Mouse (Mus musculus) testis, postnatal 14 days (tissue): ENCODE measurements around the gene Tmem192.
A peak's percentile ranks its signal among the peaks of the same experiment; 100 is the strongest.

Experiments used
- DNase-seq: peaks from one replicate; pipeline ENCODE4 v3.0.0; 2021; ENCODE audit warnings: low spot score

Tmem192 gene

GRCm38 (mm10) chr8:64946820-64947697 is at the start of gene Tmem192:
Tmem192 (plus strand) TSS chr8:64947185.
- peak; percentile 93 for DNase-seq

- no peak for DNase-seq
These were observed 48.3 kb upstream of the Tmem192 start for GRCm38 (mm10) chr8:64898710-64899109.

- no peak for DNase-seq
These were observed 46.3 kb upstream of the Tmem192 start for GRCm38 (mm10) chr8:64900645-64901044.

DNA sequence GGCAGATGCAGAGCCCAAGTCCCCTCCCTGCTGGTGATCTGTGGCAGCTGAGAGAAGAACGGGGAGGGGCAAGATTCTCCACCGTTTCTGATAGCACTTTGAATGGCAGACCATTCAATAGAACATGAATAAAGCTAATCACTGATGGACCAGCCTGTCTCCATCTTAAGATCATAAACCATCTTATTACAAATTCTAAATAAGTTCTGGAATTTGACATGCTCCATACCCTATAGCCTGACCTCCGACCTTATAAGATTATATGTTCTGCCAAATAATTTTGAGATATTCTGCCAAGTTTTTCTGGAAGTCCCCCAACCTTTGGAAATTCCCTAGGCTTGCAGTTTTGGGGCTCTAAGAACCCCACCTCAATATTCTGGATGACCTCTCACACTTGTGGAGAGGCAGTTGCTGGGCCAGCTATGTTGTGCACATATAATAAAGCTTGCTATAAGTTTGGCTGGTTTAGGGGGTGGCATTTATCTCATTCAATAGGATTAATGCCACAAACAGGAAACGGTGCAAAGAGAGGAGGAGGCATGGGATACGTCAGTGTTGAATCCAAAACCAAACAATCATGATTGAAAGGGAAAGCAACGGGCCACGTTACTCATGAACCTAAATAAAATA is 45.3 kb upstream of the Tmem192 start:
- DNase-seq: no peak

GRCm38 (mm10) chr8:64902191-64902590 is 44.8 kb upstream of the Tmem192 start:
- no peak for DNase-seq

DNA sequence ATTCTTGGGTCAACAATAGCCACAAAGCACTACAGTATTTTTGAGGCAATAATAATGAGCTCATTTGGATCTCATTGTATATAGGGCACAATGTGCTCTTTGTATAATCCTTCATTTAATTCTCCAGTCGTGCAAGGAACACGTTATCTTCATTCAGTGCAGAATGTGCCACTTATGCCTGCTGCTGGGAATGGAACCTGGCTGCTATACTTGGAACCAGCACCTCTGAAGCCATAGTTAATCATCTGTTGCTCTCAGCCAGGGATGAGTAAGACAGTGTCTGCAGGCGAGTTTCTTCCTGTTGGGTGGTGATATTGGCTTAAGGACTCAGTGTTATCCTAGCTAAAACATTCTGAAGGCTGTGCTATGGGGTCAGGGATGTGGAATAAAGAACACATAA is 43.2 kb upstream of the Tmem192 start:
- DNase-seq: peak; percentile 12

DNA sequence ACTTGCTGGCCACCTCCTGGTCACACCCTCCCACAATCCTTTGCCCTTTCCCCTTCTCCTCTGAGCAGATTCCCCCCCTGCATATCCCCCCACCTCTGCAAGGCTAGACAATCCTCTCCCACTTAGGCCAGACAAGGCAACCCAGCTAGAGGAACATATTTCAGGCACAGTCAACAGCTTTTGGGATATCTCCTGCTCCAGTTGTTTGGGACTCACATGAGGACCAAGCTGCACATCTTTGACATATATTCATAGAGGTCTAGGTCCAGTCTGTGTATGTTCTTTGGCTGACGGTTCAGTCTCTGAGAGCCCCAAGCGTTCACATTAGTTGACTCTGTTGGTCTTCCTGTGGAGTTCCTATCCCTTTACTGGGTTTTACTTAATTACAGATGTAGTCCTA is 37.0 kb upstream of the Tmem192 start:
- no peak for DNase-seq

- no peak for DNase-seq
These were observed 30.2 kb upstream of the Tmem192 start for GRCm38 (mm10) chr8:64916793-64917192.

- no peak for DNase-seq
These were observed 23.7 kb upstream of the Tmem192 start for GRCm38 (mm10) chr8:64923329-64923728.

- DNase-seq: no peak
These were observed 21.2 kb upstream of the Tmem192 start for GRCm38 (mm10) chr8:64925762-64926161.

DNA sequence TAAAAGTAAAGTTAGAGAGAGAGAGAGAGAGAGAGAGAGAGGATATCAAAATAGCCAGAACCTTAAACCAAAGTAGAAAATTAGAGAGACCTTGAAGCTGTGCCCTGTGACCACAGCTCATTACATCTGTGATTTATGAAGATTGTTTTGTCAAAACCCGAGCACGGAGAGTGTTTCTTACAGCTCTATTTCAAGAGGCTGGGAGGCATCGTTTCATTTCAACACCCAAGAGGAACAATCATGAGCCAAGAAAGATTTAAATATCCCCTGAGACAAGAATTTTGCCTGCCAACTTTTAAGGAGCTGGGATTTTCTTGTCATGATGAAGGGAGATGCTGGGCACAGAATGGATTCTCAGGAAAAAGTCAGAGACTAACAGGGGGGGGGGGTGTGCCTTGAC is 20.6 kb upstream of the Tmem192 start:
- DNase-seq: no peak

- no peak for DNase-seq
These were observed 18.0 kb upstream of the Tmem192 start for GRCm38 (mm10) chr8:64928938-64929337.

- no peak for DNase-seq
These were observed 12.0 kb upstream of the Tmem192 start for GRCm38 (mm10) chr8:64934997-64935396.

DNA sequence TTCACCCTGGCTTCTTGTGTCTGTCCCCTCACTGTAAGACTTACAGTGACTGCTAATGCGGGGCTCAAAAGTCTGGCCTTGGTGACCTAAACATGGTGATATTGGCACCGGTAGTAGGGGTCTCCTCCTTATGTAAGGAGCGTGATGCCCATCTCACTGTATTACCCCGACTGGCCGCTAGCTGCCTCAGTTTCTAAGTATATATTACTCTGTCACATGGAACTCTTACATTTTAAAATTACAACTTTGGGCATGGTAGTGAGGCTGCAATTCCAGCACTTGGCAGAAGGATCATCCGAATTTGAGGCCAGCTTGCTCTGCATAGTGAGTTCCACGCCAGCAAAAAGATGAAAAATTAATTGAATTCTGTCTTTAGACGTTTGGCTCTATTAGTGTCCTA is 6.0 kb upstream of the Tmem192 start:
- DNase-seq: no peak

DNA sequence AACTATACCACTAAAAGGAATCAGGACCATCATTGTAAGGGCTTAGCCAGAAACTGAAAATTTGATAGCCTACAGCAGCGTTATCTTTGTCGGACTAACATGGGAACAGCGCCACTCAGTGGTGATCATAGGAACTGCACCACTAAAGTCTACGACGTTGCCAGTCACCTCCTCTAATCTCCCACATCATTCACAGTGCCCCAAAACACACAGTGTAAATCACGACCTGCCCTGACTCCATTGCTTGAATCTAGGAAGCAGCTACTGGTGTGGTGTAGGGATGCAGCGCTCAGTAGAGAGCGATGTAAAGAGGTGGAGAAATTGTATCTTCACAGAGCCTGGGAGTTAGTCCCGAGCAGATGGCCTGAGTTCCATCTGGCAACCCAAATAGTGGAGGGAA is 5.5 kb upstream of the Tmem192 start:
- peak; percentile 56 for DNase-seq

- DNase-seq: no peak
These were observed 4.0 kb upstream of the Tmem192 start for GRCm38 (mm10) chr8:64942946-64943345.

GRCm38 (mm10) chr8:64944831-64945230 is 2.2 kb upstream of the Tmem192 start:
- no peak for DNase-seq

DNA sequence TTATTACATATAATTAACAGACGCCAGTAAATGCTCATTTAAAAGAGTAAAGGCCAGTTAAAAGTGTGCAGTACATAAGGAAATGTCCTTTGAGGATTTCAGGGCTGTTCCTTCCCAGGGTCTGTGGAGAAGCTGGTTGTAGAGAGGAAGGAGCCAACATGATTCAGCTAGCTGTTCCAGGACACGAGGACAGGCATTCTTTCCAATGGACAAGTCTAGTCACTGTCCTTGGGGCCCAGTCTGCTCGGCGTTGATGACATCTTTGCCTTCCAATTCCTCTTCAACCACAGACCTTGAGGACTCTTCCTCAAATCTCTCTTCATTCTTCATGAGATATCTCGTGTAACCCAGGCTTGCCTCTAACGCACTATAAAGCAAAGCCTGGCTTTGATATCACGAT is 1.4 kb upstream of the Tmem192 start:
- no peak for DNase-seq

GRCm38 (mm10) chr8:64946441-64946819 is 555 bp upstream of the Tmem192 start:
- DNase-seq: no peak

- DNase-seq: no peak
These were observed 681 bp downstream of the Tmem192 start for GRCm38 (mm10) chr8:64947698-64948034.

DNA sequence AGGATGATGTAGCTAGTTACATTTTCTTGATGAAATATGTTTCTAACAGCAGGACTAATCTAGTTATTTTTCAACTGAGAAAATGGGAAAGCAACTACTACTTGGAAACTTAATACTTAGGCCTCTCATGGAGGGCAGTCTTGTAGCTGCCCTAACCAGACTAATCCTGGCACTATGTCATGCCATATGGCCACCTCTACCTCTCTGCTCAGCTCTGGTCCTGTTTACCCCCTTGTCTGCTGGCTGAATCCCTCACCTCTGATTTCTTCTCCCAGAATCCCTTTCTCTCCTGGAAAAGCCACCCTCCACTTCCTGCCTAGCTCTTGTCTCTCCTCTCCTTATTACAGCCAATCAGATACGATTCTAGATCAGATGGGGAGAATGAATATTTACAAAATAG is 1.4 kb downstream of the Tmem192 start:
- no peak for DNase-seq

DNA sequence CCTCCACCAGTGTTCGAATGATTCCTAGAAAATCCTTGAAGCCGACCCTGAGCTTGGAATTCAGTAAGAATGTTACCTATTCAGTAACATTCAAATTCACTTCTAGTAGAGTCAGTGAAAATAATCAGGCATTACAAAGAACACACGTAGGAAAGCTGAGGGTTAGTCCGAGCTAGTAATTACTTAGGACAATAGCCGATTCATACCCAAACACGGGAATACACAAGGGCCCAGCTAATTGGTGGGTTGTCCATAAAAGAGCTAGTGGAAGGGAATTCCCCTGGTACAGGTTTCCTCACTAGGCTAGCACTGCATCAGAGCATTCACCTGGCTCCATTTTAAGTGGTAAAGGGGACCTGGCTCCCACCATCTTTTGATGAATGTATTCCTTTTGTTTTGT is 5.1 kb downstream of the Tmem192 start:
- no peak for DNase-seq

DNA sequence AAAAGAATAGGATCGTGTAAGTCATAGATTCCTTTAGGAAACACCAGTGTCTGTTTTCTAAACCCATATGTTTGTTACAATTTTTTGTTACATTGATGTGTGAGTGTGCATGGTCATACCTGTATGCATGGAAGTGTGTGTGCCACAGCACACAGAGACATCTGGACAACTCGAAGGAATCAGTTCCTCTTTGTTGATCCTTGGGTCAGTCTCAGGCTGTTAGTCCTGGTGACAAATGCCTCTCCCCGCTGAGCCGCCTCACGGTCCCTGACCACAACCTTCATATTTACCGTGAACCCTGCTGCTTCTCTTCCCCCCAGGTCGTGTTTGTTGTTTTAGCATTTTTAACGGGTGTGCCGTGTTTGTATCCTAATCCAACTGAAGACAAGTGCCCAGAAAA is 12.0 kb downstream of the Tmem192 start:
- no peak for DNase-seq

DNA sequence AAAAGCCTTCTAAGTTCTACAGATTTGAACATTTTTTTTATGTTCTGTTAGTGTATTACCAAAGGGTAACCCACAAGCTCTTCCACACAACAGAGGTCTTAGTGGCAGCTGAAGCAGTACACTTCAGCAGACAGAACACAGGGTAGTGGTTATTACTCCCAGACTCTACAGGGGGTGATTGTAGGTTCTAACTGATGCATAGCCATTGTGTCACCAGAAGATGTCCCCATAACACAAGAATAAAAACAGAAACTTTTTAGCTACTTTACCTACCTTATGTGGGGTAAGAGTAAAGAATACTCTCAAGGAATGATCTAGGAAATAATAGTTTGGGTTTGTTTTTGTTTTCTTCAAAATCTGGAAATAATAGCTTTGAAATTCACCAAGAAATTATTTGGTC is 15.9 kb downstream of the Tmem192 start:
- DNase-seq: no peak
